Mouse (Mus musculus) lung, postnatal 0 days (tissue): ENCODE results near the gene Cnpy3. TPM values are rescaled to one million over a fixed set of nuclear protein-coding genes. Genes with fewer than 3 reads are reported as not detected.

Source experiments
- ATAC-seq: fragments of 200-750 bp; cut with Nextera tagmentation; 2 replicates; pipeline ENCODE4 v1.8.0; 2017; ENCODE audit warnings: moderate library complexity
- DNase-seq: peaks from one replicate; pipeline ENCODE4 v3.0.0-alpha.2; 2016; ENCODE audit warnings: low spot score
- H3K27ac ChIP-seq: fragments of 300-500 bp; sonication (generic); 2 replicates; pipeline ENCODE4 v1.5.1; 2014; ENCODE audit warnings: antibody characterized with exemption, mild to moderate bottlenecking, low read length, mixed read lengths
- H3K27me3 ChIP-seq: fragments of 300-500 bp; sonication (generic); replicated peaks from 2 replicates; pipeline ENCODE4 v1.6.1; 2014; ENCODE audit warnings: low read length, mixed read lengths; ENCODE audit not compliant: insufficient read depth
- H3K36me3 ChIP-seq: fragments of 300-500 bp; sonication (generic); 2 replicates; pipeline ENCODE4 v1.6.1; 2014; ENCODE audit warnings: low read length, mixed read lengths; ENCODE audit not compliant: insufficient read depth
- H3K4me1 ChIP-seq: fragments of 300-500 bp; sonication (generic); 2 replicates; pipeline ENCODE4 v1.6.1; 2014; ENCODE audit warnings: antibody characterized with exemption, low read depth, low read length, mixed read lengths; ENCODE audit not compliant: insufficient read depth
- H3K4me2 ChIP-seq: fragments of 300-500 bp; sonication (generic); replicated peaks from 2 replicates; pipeline ENCODE4 v1.6.1; 2014; ENCODE audit warnings: low read depth, mild to moderate bottlenecking, low read length, moderate library complexity, mixed read lengths
- H3K4me3 ChIP-seq: fragments of 300-500 bp; sonication (generic); 2 replicates; pipeline ENCODE4 v1.5.1; 2014; ENCODE audit warnings: low read depth, low read length
- H3K9ac ChIP-seq: fragments of 300-500 bp; sonication (generic); replicated peaks from 2 replicates; pipeline ENCODE4 v1.6.1; 2014; ENCODE audit warnings: low read depth, mild to moderate bottlenecking
- H3K9me3 ChIP-seq: fragments of 300-500 bp; sonication (generic); 2 replicates; pipeline ENCODE4 v1.6.1; 2016; ENCODE audit warnings: low read length, mixed read lengths
- CTCF ChIP-seq: IDR thresholded peaks from 2 replicates; pipeline ENCODE4 v1.5.1; 2016; ENCODE audit warnings: antibody characterized with exemption, mild to moderate bottlenecking
- EP300 ChIP-seq: IDR thresholded peaks from 2 replicates; pipeline ENCODE4 v1.6.1; 2016; ENCODE audit warnings: antibody characterized with exemption, mild to moderate bottlenecking, control low read depth
- WGBS: fragments of 180-500 bp; shearing (Covaris S2); extraction: QIAGEN DNeasy Blood & Tissue Kit; methylation state at CpG from one replicate; pipeline ENCODE4 v1.1.7; 2014; 5-methylcytosine and 5-hydroxymethylcytosine counted together
- polyA plus RNA-seq: library from polyadenylated mRNA; unstranded; fragments of >200 nt; fragmentation: Nextera tagmentation; extraction: Ambion mirVana; gene quantifications from 2 replicates; pipeline ENCODE4 v1.2.1, GENCODE M21; 2015

The Cnpy3 gene
- polyA plus RNA-seq, 1 experiment from 2014 or later: 47.0 TPM

- Histone ChIP-seq H3K4me2 (no peak overlapping the region), H3K9ac (no peak overlapping the region), H3K4me1 (0 out of 2 replicates have a peak, but pooled peaks cover 3% of the 10 kb centered on the region), H3K27ac (no peak overlapping the region), H3K9me3 (no peaks in the 10 kb centered on the region), H3K36me3 (no peaks in the 10 kb centered on the region; the same call in 1 of the 2 replicates), H3K4me3 (no peak overlapping the region), H3K27me3 (no peaks in the 10 kb centered on the region)
- no peak for DNase-seq
- 88% methylated on average over 11 of the region's 11 CpGs for WGBS
- ATAC-seq: no peak
- no peak for TF ChIP-seq CTCF
- no peak for TF ChIP-seq EP300
Observed at GRCm38 (mm10) chr17:46727271-46727670, 24.7 kb downstream of the Cnpy3 start.

DNA sequence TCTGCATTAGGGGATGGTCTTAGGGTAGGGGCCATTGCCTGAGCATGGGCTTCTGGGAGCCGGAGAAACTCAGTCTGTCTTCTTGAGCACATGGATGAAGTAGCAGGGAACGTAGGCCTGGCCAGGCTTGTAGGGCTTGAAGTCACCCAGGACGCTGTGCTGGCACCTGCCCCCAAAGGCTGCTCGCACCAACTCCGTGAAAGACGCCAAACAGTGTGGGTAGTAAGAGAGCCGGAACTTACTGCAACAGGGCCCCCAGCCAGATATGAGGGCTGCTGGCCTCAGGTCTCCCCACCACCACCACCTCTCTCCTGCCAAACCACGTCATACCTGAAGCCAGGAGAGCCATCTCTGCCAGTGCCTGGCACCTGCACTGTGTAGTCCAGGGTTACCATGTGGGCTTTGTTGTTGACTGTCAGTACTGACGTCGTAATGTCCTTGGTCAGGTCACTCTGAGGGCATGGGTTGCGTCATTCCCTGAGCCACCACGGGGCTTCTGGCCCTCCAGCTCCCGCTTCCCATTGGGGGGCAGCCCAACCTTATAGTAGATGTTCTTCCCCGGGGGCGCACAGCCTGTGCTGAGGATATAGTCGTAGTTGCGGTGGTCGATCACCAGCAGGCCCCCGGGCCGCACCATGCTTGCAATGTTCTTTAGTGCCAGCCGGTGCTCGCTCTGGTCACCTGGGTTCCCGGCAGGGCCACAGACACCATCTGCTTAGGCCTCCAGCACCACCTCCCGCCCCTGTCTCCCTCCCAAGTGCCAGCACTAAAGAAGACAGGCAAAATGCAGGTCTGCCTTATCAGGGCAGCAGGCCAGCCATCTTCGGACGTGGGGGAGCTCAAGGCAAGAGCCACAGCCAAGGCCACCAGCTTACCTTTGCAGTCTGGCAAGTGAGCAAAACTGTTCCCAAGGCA is 26.0 kb downstream of the Cnpy3 start:
- peaks cover 10% of the 10 kb centered on the region for H3K36me3 ChIP-seq
- H3K27ac ChIP-seq: no peak overlapping the region
- no peak overlapping the region for H3K9ac ChIP-seq
- no peak overlapping the region for H3K4me3 ChIP-seq
- DNase-seq (no peak), ATAC-seq (no peak)
- no peaks in the 10 kb centered on the region for H3K27me3 ChIP-seq
- H3K4me2 ChIP-seq: no peak overlapping the region
- H3K9me3 ChIP-seq: no peaks in the 10 kb centered on the region
- 88% methylated on average over 26 of the region's 26 CpGs for WGBS
- 0 out of 2 replicates have a peak, but pooled peaks cover 3% of the 10 kb centered on the region for H3K4me1 ChIP-seq
- TF ChIP-seq CTCF (no peak), EP300 (no peak)

DNA sequence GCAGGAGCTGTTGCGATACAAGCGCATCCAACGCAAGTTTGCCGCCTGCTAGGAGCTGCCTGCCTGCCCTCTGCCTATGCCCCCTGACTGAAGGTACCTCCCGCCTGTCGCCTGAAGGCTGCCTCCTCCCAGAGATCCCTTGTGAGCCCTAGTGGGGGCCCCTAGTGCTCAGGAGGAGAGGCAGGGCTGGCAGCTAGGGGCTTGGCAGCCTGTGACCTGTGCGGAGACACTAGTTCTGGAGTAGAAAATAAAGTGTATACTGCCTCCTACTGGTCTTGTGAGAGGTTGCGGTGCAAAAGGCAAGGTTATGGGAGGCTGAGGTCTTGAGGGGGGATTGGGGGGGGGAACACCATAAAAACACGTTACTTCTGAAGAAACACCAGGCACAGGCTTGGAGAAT is 26.7 kb downstream of the Cnpy3 start:
- H3K36me3 ChIP-seq: peaks cover 10% of the 10 kb centered on the region
- H3K4me2 ChIP-seq: no peak overlapping the region
- H3K27ac ChIP-seq: no peak overlapping the region
- ATAC-seq: 0 out of 2 replicates have a peak, but pooled peaks have one; percentile 3
- 64% methylated on average over 9 of the region's 9 CpGs for WGBS
- H3K27me3 ChIP-seq: no peaks in the 10 kb centered on the region
- peak; percentile 66 for DNase-seq
- 0 out of 2 replicates have a peak, but pooled peaks cover 3% of the 10 kb centered on the region for H3K4me1 ChIP-seq
- no peaks in the 10 kb centered on the region for H3K9me3 ChIP-seq
- TF ChIP-seq EP300: no peak
- TF ChIP-seq CTCF: peak; percentile 74
- no peak overlapping the region for H3K9ac ChIP-seq
- no peak overlapping the region for H3K4me3 ChIP-seq

GRCm38 (mm10) chr17:46724477-46725084 is 27.4 kb downstream of the Cnpy3 start:
- H3K4me2 ChIP-seq: no peak overlapping the region
- 75% methylated on average over 17 of the region's 20 CpGs for WGBS
- no peak overlapping the region for H3K4me3 ChIP-seq
- peaks cover 10% of the 10 kb centered on the region for H3K36me3 ChIP-seq
- H3K9me3 ChIP-seq: no peaks in the 10 kb centered on the region
- H3K27ac ChIP-seq: no peak overlapping the region
- no peaks in the 10 kb centered on the region for H3K27me3 ChIP-seq
- 0 out of 2 replicates have a peak, but pooled peaks cover 3% of the 10 kb centered on the region for H3K4me1 ChIP-seq
- H3K9ac ChIP-seq: no peak overlapping the region
- DNase-seq (no peak), ATAC-seq (no peak)
- TF ChIP-seq CTCF (no peak), EP300 (no peak)

- peaks cover 10% of the 10 kb centered on the region for H3K36me3 ChIP-seq
Observed at GRCm38 (mm10) chr17:46721077-46721476, 30.9 kb downstream of the Cnpy3 start.

GRCm38 (mm10) chr17:46714756-46715481 is 37.1 kb downstream of the Cnpy3 start:
- WGBS: 90% methylated on average over 11 of the region's 11 CpGs
- no peak overlapping the region for H3K4me2 ChIP-seq
- H3K36me3 ChIP-seq: 0 out of 2 replicates have a peak, but pooled peaks cover 4% of the 10 kb centered on the region
- no peaks in the 10 kb centered on the region for H3K27me3 ChIP-seq
- H3K9me3 ChIP-seq: no peaks in the 10 kb centered on the region
- H3K27ac ChIP-seq: no peak overlapping the region
- H3K9ac ChIP-seq: no peak overlapping the region
- peaks cover 12% of the 10 kb centered on the region; the same call in 1 of the 2 replicates for H3K4me1 ChIP-seq
- ATAC-seq: no peak
- TF ChIP-seq EP300 (no peak), CTCF (peak; percentile 23; the same call in 1 of the 2 replicates)
- DNase-seq: no peak
- no peak overlapping the region for H3K4me3 ChIP-seq

More at GRCm38 (mm10) chr17:46721077-46721476, 30.9 kb downstream of the Cnpy3 start:
- 84% methylated on average over 7 of the region's 7 CpGs for WGBS
- Histone ChIP-seq H3K4me2 (no peak overlapping the region), H3K27ac (no peak overlapping the region), H3K4me1 (no peaks in the 10 kb centered on the region), H3K9me3 (no peaks in the 10 kb centered on the region), H3K27me3 (no peaks in the 10 kb centered on the region), H3K9ac (no peak overlapping the region), H3K4me3 (no peak overlapping the region)
- ATAC-seq (no peak), DNase-seq (no peak)
- TF ChIP-seq CTCF (no peak), EP300 (no peak)
